Mouse (Mus musculus) olfactory bulb, adult 2 months (tissue): ENCODE measurements around the gene Csdc2.

Experiments used
- CTCF ChIP-seq: fragments of 200-500 bp; IDR thresholded peaks from 2 replicates; pipeline ENCODE4 v1.5.1; 2012; ENCODE audit warnings: low read depth, mild to moderate bottlenecking, low read length, moderate library complexity; ENCODE audit not compliant: insufficient read depth
- POLR2A ChIP-seq: fragments of 200-500 bp; IDR thresholded peaks from 2 replicates; pipeline ENCODE4 v1.6.1; 2012; ENCODE audit warnings: mild to moderate bottlenecking, low read depth, low read length, moderate library complexity; ENCODE audit not compliant: insufficient read depth

DNA sequence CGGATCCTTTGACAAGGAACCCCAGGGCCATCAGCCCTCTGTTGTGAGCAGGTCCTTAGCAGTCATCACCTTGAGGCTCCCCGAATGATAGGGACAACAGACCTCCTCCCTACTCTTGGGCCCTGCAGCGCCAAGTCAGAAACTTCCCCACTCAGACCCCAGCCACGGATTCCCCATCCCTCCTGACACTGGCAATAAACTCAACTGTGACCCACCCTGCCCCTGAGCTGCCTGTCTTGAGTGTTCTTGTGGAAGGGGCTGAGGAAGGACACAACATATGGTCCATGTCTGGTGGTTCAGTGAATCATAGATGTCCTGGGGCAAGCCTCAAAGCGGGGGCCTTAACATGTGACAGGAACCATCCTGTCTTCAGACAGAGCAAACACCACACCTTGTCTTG lies 14.2 kb downstream of the Csdc2 start:
- TF ChIP-seq POLR2A, result no peak
- no peak for TF ChIP-seq CTCF
